Mouse (Mus musculus) heart, embryonic 13.5 days (tissue): ENCODE results near the gene Ntrk3. TPM values are rescaled to one million over a fixed set of nuclear protein-coding genes. Genes with fewer than 3 reads are reported as not detected.

ENCODE experiments used
- ATAC-seq: fragments of 200-750 bp; cut with Nextera tagmentation; 2 replicates; pipeline ENCODE4 v1.8.0; 2017; ENCODE audit warnings: moderate TSS enrichment; ENCODE audit not compliant: insufficient number of reproducible peaks, low FRiP score, low TSS enrichment; ENCODE audit errors: extremely low read depth
- H3K27ac ChIP-seq: fragments of 300-500 bp; sonication (generic); replicated peaks from 2 replicates; pipeline ENCODE4 v1.5.1; 2015; ENCODE audit warnings: moderate library complexity, mild to moderate bottlenecking, inconsistent platforms
- H3K27me3 ChIP-seq: fragments of 300-500 bp; sonication (generic); replicated peaks from 2 replicates; pipeline ENCODE4 v1.6.1; 2015; ENCODE audit warnings: mild to moderate bottlenecking, inconsistent platforms
- H3K36me3 ChIP-seq: fragments of 300-500 bp; sonication (generic); 2 replicates; pipeline ENCODE4 v1.6.1; 2015; ENCODE audit warnings: mild to moderate bottlenecking, inconsistent platforms
- H3K4me1 ChIP-seq: fragments of 300-500 bp; sonication (generic); 2 replicates; pipeline ENCODE4 v1.6.1; 2015; ENCODE audit warnings: inconsistent platforms
- H3K4me2 ChIP-seq: fragments of 300-500 bp; sonication (generic); 2 replicates; pipeline ENCODE4 v1.6.1; 2015; ENCODE audit warnings: inconsistent platforms, mild to moderate bottlenecking, moderate library complexity
- H3K4me3 ChIP-seq: fragments of 300-500 bp; sonication (generic); 2 replicates; pipeline ENCODE4 v1.5.1; 2015; ENCODE audit warnings: moderate library complexity, mild to moderate bottlenecking, inconsistent platforms
- H3K9ac ChIP-seq: fragments of 300-500 bp; sonication (generic); 2 replicates; pipeline ENCODE4 v1.6.1; 2015; ENCODE audit warnings: inconsistent platforms, mild to moderate bottlenecking, moderate library complexity
- H3K9me3 ChIP-seq: fragments of 300-500 bp; sonication (generic); 2 replicates; pipeline ENCODE4 v1.6.1; 2016; ENCODE audit warnings: inconsistent platforms
- WGBS: fragments of 180-500 bp; shearing (Covaris S2); methylation state at CpG from one replicate; pipeline ENCODE4 v1.1.7; 2015; ENCODE audit warnings: mixed read lengths; 5-methylcytosine and 5-hydroxymethylcytosine counted together
- polyA plus RNA-seq: library from polyadenylated mRNA; unstranded; fragments of >200 nt; fragmentation: Nextera tagmentation; extraction: Ambion mirVana; gene quantifications from 2 replicates; pipeline ENCODE4 v1.2.1, GENCODE M21; 2015

Gene Ntrk3
- polyA plus RNA-seq, 1 experiment from 2014 or later = 1.1 TPM

GRCm38 (mm10) chr7:78305770-78306169 lies 432.0 kb downstream of the Ntrk3 start:
- no peak for ATAC-seq
- Histone ChIP-seq H3K36me3 (no peaks in the 10 kb centered on the region), H3K27me3 (no peaks in the 10 kb centered on the region), H3K4me2 (no peak overlapping the region), H3K9me3 (peaks cover 7% of the 10 kb centered on the region), H3K4me1 (no peaks in the 10 kb centered on the region), H3K4me3 (no peak overlapping the region), H3K9ac (no peak overlapping the region), H3K27ac (no peak overlapping the region)
- 76% methylated on average over 1 of the region's 1 CpGs for WGBS

- Histone ChIP-seq H3K4me1 (no peaks in the 10 kb centered on the region), H3K4me2 (no peak overlapping the region), H3K9ac (no peak overlapping the region), H3K36me3 (no peaks in the 10 kb centered on the region), H3K4me3 (no peak overlapping the region), H3K9me3 (peaks cover 6% of the 10 kb centered on the region), H3K27ac (no peak overlapping the region), H3K27me3 (no peaks in the 10 kb centered on the region)
- ATAC-seq = no peak
- WGBS = 65% methylated on average over 1 of the region's 1 CpGs
Observed at GRCm38 (mm10) chr7:78305029-78305428, 432.8 kb downstream of the Ntrk3 start.

GRCm38 (mm10) chr7:78297290-78297689 lies 440.5 kb downstream of the Ntrk3 start:
- ATAC-seq = no peak
- Histone ChIP-seq H3K4me2 (no peak overlapping the region), H3K36me3 (no peaks in the 10 kb centered on the region), H3K27ac (no peak overlapping the region), H3K9me3 (no peaks in the 10 kb centered on the region), H3K9ac (no peak overlapping the region), H3K4me3 (no peak overlapping the region), H3K27me3 (no peaks in the 10 kb centered on the region), H3K4me1 (no peaks in the 10 kb centered on the region)
- WGBS = 75% methylated on average over 5 of the region's 5 CpGs

- H3K36me3 ChIP-seq = no peaks in the 10 kb centered on the region
- H3K4me3 ChIP-seq = no peak overlapping the region
- H3K4me2 ChIP-seq = no peak overlapping the region
- H3K4me1 ChIP-seq = no peaks in the 10 kb centered on the region
- no peak for ATAC-seq
- no peaks in the 10 kb centered on the region for H3K27me3 ChIP-seq
- no peak overlapping the region for H3K27ac ChIP-seq
- 65% methylated on average over 3 of the region's 3 CpGs for WGBS
- H3K9ac ChIP-seq = no peak overlapping the region
- no peaks in the 10 kb centered on the region for H3K9me3 ChIP-seq
Observed at GRCm38 (mm10) chr7:78294322-78294721, 443.5 kb downstream of the Ntrk3 start.

- Histone ChIP-seq H3K27ac (no peak overlapping the region), H3K27me3 (no peaks in the 10 kb centered on the region), H3K4me2 (no peak overlapping the region), H3K36me3 (no peaks in the 10 kb centered on the region), H3K4me1 (no peaks in the 10 kb centered on the region), H3K9ac (no peak overlapping the region), H3K4me3 (no peak overlapping the region), H3K9me3 (no peaks in the 10 kb centered on the region)
- 60% methylated on average over 2 of the region's 2 CpGs for WGBS
- no peak for ATAC-seq
Observed at GRCm38 (mm10) chr7:78290186-78290585, 447.6 kb downstream of the Ntrk3 start.

- no peak for ATAC-seq
- H3K27ac ChIP-seq = no peak overlapping the region
- H3K4me2 ChIP-seq = no peak overlapping the region
- no peaks in the 10 kb centered on the region for H3K4me1 ChIP-seq
- H3K36me3 ChIP-seq = no peaks in the 10 kb centered on the region
- H3K27me3 ChIP-seq = no peaks in the 10 kb centered on the region
- no peak overlapping the region for H3K9ac ChIP-seq
- H3K4me3 ChIP-seq = no peak overlapping the region
- WGBS = 72% methylated on average over 2 of the region's 2 CpGs
- no peaks in the 10 kb centered on the region for H3K9me3 ChIP-seq
Observed at GRCm38 (mm10) chr7:78286516-78287238, 451.1 kb downstream of the Ntrk3 start.

- WGBS = 34% methylated on average over 3 of the region's 3 CpGs
- no peaks in the 10 kb centered on the region for H3K9me3 ChIP-seq
- H3K27me3 ChIP-seq = no peaks in the 10 kb centered on the region
- H3K4me2 ChIP-seq = no peak overlapping the region
- H3K9ac ChIP-seq = no peak overlapping the region
- H3K27ac ChIP-seq = no peak overlapping the region
- no peaks in the 10 kb centered on the region for H3K4me1 ChIP-seq
- no peak overlapping the region for H3K4me3 ChIP-seq
- no peaks in the 10 kb centered on the region for H3K36me3 ChIP-seq
- ATAC-seq = no peak
Observed at GRCm38 (mm10) chr7:78269506-78270250, 468.1 kb downstream of the Ntrk3 start.

GRCm38 (mm10) chr7:78267461-78268007 lies 470.3 kb downstream of the Ntrk3 start:
- H3K9me3 ChIP-seq = no peaks in the 10 kb centered on the region
- no peak overlapping the region for H3K4me3 ChIP-seq
- H3K4me1 ChIP-seq = no peaks in the 10 kb centered on the region
- H3K36me3 ChIP-seq = no peaks in the 10 kb centered on the region
- ATAC-seq = no peak
- no peaks in the 10 kb centered on the region for H3K27me3 ChIP-seq
- no peak overlapping the region for H3K9ac ChIP-seq
- WGBS = 11% methylated on average over 1 of the region's 1 CpGs
- H3K4me2 ChIP-seq = no peak overlapping the region
- no peak overlapping the region for H3K27ac ChIP-seq

- Histone ChIP-seq H3K4me2 (no peak overlapping the region), H3K9ac (no peak overlapping the region), H3K9me3 (no peaks in the 10 kb centered on the region), H3K4me1 (no peaks in the 10 kb centered on the region), H3K27ac (no peak overlapping the region), H3K27me3 (no peaks in the 10 kb centered on the region), H3K36me3 (no peaks in the 10 kb centered on the region), H3K4me3 (no peak overlapping the region)
- no peak for ATAC-seq
- 52% methylated on average over 5 of the region's 5 CpGs for WGBS
Observed at GRCm38 (mm10) chr7:78264432-78265002, 473.3 kb downstream of the Ntrk3 start.

GRCm38 (mm10) chr7:78261420-78262125 lies 476.2 kb downstream of the Ntrk3 start:
- no peak overlapping the region for H3K4me3 ChIP-seq
- H3K9ac ChIP-seq = no peak overlapping the region
- 76% methylated on average over 8 of the region's 8 CpGs for WGBS

GRCm38 (mm10) chr7:78258151-78258550 lies 479.7 kb downstream of the Ntrk3 start:
- 18% methylated on average over 4 of the region's 4 CpGs for WGBS
- H3K9ac ChIP-seq = no peak overlapping the region
- H3K27me3 ChIP-seq = no peaks in the 10 kb centered on the region
- no peaks in the 10 kb centered on the region for H3K9me3 ChIP-seq
- no peak overlapping the region for H3K4me3 ChIP-seq
- no peaks in the 10 kb centered on the region for H3K4me1 ChIP-seq
- H3K36me3 ChIP-seq = no peaks in the 10 kb centered on the region
- H3K4me2 ChIP-seq = no peak overlapping the region
- no peak for ATAC-seq
- H3K27ac ChIP-seq = no peak overlapping the region

More at GRCm38 (mm10) chr7:78261420-78262125, 476.2 kb downstream of the Ntrk3 start:
- Histone ChIP-seq H3K4me1 (no peaks in the 10 kb centered on the region), H3K27ac (no peak overlapping the region), H3K9me3 (no peaks in the 10 kb centered on the region), H3K36me3 (no peaks in the 10 kb centered on the region), H3K4me2 (no peak overlapping the region), H3K27me3 (no peaks in the 10 kb centered on the region)
- no peak for ATAC-seq
